Mouse (Mus musculus) olfactory bulb, adult 2 months (tissue): ENCODE measurements at regions not wholly inside any gene's neighbourhood (a gene's known extent, or its start where the extent isn't known, plus 50 kb on each side); places are given as distances from the start of the nearest gene placed in this dataset.

Source experiments
- H3K27ac ChIP-seq: fragments of 200-500 bp; 2 replicates; pipeline ENCODE4 v1.5.1; 2012; ENCODE audit warnings: low read depth, low read length; ENCODE audit not compliant: insufficient read depth
- H3K4me1 ChIP-seq: fragments of 200-500 bp; 2 replicates; pipeline ENCODE4 v1.6.1; 2012; ENCODE audit warnings: low read length; ENCODE audit not compliant: control insufficient read depth, insufficient read depth
- H3K4me3 ChIP-seq: fragments of 200-500 bp; 2 replicates; pipeline ENCODE4 v1.5.1; 2012; ENCODE audit warnings: mild to moderate bottlenecking, low read depth, low read length, moderate library complexity; ENCODE audit not compliant: insufficient read depth
- CTCF ChIP-seq: fragments of 200-500 bp; IDR thresholded peaks from 2 replicates; pipeline ENCODE4 v1.5.1; 2012; ENCODE audit warnings: low read depth, mild to moderate bottlenecking, low read length, moderate library complexity; ENCODE audit not compliant: insufficient read depth
- POLR2A ChIP-seq: fragments of 200-500 bp; IDR thresholded peaks from 2 replicates; pipeline ENCODE4 v1.6.1; 2012; ENCODE audit warnings: mild to moderate bottlenecking, low read depth, low read length, moderate library complexity; ENCODE audit not compliant: insufficient read depth
- WGBS: fragments of 180-500 bp; shearing (Covaris S2); methylation state at CpG from one replicate; pipeline ENCODE4 v1.1.7; 2018; 5-methylcytosine and 5-hydroxymethylcytosine counted together

- 75% methylated on average over 11 of the region's 11 CpGs for WGBS
- H3K4me3 ChIP-seq, result no peak overlapping the region
- H3K27ac ChIP-seq, result no peak overlapping the region
Measured at GRCm38 (mm10) chrX:99360095-99360890, 110.8 kb downstream of the Pja1 start.

DNA sequence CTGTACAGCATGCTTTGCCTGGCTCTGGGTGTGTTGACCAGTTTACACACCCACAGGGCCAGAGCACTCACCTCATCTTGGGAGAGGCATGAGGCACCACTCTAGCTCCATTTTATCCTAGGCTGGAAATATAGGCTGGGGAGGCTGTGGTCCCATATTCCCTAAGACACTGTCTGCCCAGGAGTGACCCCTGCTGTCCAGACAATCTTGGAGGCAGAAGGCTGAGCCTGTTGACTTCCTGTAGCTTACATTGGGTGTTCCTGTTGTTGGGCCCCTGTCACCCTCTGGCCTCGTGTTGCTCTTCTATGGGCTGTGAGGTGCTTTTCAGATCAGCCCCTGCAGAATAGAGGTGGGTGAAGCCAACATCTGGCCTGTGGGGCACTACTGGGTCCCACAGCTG lies 112.3 kb downstream of the Pja1 start:
- TF ChIP-seq CTCF, result no peak
- TF ChIP-seq POLR2A, result no peak
- 38% methylated on average over 1 of the region's 1 CpGs for WGBS
- H3K4me1 ChIP-seq, result no peaks in the 10 kb centered on the region

More at GRCm38 (mm10) chrX:99360095-99360890, 110.8 kb downstream of the Pja1 start:
- TF ChIP-seq CTCF, result no peak
- no peak for TF ChIP-seq POLR2A
- no peaks in the 10 kb centered on the region for H3K4me1 ChIP-seq

GRCm38 (mm10) chrX:99358051-99358617 lies 112.9 kb downstream of the Pja1 start:
- Histone ChIP-seq H3K4me1 (no peaks in the 10 kb centered on the region), H3K27ac (no peak overlapping the region), H3K4me3 (no peak overlapping the region)
- TF ChIP-seq CTCF (no peak), POLR2A (no peak)
- WGBS, result 67% methylated on average over 13 of the region's 13 CpGs

More for the DNA sequence above, 112.3 kb downstream of the Pja1 start:
- Histone ChIP-seq H3K4me3 (no peak overlapping the region), H3K27ac (no peak overlapping the region)

DNA sequence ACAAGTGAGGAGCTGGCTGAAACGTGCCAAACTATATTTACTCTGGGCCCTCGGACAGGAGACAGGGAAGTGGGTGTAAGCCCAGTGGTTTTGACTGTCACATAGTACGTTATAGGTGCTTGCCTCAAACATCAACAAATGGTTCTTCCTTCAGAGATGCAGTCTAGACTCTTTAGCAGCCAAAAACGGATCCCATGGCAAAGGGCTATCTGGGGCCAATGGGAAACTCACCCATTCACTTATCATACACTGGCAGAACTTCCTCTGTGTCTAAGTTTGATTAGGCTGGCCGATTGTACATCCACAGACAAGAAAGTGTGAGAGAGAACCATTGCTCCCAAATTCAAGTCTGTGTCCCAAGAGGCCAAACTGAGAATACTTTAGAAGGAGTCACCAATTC lies 115.9 kb downstream of the Pja1 start:
- WGBS, result 84% methylated on average over 5 of the region's 5 CpGs
- TF ChIP-seq POLR2A, result no peak
- no peak for TF ChIP-seq CTCF
- H3K4me1 ChIP-seq, result no peaks in the 10 kb centered on the region
- no peak overlapping the region for H3K27ac ChIP-seq
- H3K4me3 ChIP-seq, result no peak overlapping the region

- no peak for TF ChIP-seq POLR2A
- no peak for TF ChIP-seq CTCF
- no peak overlapping the region for H3K27ac ChIP-seq
- WGBS, result 75% methylated on average over 3 of the region's 3 CpGs
- H3K4me3 ChIP-seq, result no peak overlapping the region
- H3K4me1 ChIP-seq, result no peaks in the 10 kb centered on the region
Measured at GRCm38 (mm10) chrX:99350233-99350632, 120.8 kb downstream of the Pja1 start.

DNA sequence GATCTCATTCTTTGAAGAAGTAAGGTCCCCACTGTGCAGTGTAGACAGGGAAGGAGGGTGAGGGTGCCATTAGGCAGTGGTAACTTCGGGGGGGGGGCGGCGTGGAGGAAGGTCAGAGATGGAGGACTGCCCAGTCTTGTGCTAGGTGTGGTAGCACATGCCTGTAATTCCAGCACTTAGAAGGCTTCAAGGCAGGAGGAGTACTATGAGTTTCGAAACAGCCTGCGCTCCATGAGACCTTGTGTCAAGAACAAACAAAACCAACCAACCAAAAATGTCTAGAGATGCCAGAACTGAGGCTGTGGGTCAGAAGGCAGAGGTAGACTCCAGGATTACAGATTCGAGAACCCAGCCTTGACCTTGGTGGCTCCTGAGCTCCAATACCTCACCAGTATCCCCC lies 130.8 kb downstream of the Pja1 start:
- Histone ChIP-seq H3K4me3 (no peak overlapping the region), H3K27ac (no peak overlapping the region), H3K4me1 (peaks cover 5% of the 10 kb centered on the region; the same call in 1 of the 2 replicates)
- 88% methylated on average over 6 of the region's 6 CpGs for WGBS
- no peak for TF ChIP-seq POLR2A
- no peak for TF ChIP-seq CTCF

GRCm38 (mm10) chrX:99339081-99339876 lies 131.8 kb downstream of the Pja1 start:
- H3K4me1 ChIP-seq, result peaks cover 5% of the 10 kb centered on the region; the same call in 1 of the 2 replicates
- TF ChIP-seq POLR2A (no peak), CTCF (no peak)
- no peak overlapping the region for H3K4me3 ChIP-seq
- H3K27ac ChIP-seq, result no peak overlapping the region
- 43% methylated on average over 9 of the region's 9 CpGs for WGBS

DNA sequence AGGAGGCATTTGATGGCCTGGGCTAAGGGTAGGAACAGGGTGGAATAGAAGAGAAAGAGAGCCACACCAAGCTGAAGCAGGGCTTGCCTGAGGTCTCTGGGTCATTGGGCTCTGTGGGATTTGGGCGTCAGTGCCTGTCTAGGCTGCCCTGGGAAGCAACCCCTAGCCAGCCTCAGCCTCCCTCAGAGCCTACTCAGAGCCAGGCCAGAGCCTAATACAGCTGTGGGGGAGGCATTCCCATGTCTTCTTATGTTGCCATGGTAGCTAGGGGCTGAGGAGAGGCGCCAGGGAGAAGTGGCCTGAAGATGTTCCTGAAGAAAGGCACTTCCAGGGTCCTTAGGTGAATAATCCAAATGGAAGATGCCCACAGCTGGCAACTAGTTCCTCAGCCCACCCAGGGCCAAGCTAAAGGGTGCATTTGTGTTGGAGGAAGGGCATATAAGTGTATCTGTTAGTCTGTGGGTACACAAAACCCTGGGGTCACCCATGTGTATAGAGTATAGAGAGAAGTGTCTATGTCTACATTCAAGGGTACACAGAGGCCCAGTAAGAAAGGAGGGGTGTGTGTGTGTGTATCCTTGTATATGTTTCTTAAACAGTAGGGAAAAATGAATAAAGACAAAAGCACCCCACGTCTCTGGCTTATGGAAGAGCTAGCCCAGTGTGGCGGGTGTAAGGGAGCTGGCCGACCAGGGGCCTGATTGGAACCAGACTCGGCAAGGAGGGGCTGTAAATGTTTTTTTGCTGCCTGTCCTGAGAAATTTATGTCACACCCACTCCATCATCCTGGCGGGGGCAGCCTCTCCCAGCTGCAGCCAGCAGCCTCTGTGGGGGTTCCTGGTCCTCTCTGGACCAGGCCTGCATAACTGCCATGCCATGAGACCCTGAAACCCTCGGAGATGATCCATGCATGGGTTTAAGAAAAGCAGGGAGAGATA lies 134.2 kb downstream of the Pja1 start:
- Histone ChIP-seq H3K4me3 (no peak overlapping the region), H3K4me1 (peaks cover 5% of the 10 kb centered on the region; the same call in 1 of the 2 replicates), H3K27ac (no peak overlapping the region)
- WGBS, result 74% methylated on average over 8 of the region's 8 CpGs
- TF ChIP-seq POLR2A (no peak), CTCF (no peak)
